Mouse (Mus musculus): ENCODE measurements around the gene Gm17545. TPM values are rescaled to one million over a fixed set of nuclear protein-coding genes. Genes with fewer than 3 reads are reported as not detected.
"Not testable (repeated sequence)": the region's sequence is repeated elsewhere in the genome, so short reads cannot be mapped to it uniquely, and the experiment has no call there.

The Gm17545 gene
- polyA plus RNA-seq (2015; fragmentation: Nextera tagmentation; extraction: Ambion mirVana): not detected in 2 replicates

DNA sequence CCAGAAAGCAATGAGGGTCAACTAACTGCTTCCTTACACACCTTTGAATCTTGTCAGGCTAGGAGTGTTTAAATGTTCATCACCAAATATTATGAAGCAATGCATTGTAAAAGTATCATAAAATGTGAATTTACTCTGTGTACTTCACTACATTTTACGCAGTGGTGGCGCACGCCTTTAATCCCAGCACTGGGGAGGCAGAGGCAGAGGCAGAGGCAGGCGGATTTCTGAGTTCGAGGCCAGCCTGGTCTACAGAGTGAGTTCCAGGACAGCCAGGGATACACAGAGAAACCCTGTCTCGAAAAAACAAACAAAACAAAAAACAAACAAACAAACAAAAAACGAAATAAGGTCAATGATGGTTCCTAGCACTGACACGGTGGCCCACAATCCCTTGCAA is at the start of gene Gm17545:
TSS of gene Gm17545 (plus strand) at position 301 of the 400 bp plus-strand sequence.
- H3K4me2 ChIP-seq (replicated peaks); H3K27ac ChIP-seq; H3K27me3 ChIP-seq; H3K4me1 ChIP-seq; H3K4me3 ChIP-seq; H3K9ac ChIP-seq; H3K9me3 ChIP-seq; ATAC-seq (ENCODE audit: low FRiP score, low read depth): not testable (repeated sequence)
- H3K36me3 ChIP-seq: peaks cover 91% of the 10 kb centered on the region
- WGBS: 92% methylated on average over 8 of the region's 8 CpGs

DNA sequence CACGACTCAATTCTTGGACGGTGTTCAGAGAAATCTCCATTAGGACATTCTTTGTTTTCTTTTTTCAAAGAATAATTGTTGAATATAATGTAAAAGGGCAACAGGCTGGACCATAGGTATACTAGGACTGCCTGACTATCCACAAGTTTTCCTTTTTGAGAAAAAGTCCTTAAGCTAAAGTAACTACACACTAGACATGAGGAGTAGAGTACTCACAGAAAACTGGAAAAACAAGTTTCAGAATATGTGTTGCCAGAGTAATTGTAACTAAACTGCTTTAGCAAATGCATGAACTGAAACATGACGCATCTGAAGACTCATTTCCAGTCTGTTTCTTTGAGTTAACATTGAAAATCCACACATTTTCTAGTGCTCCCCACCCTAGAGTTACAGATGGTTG is 48.7 kb upstream of the Gm17545 start:
- ATAC-seq (ENCODE audit: low FRiP score, low read depth): no peak
- no peak overlapping the region for H3K4me3 ChIP-seq
- WGBS: 79% methylated on average over 3 of the region's 3 CpGs
- no peaks in the 10 kb centered on the region for H3K36me3 ChIP-seq
- H3K4me1 ChIP-seq: no peaks in the 10 kb centered on the region
- no peaks in the 10 kb centered on the region for H3K9me3 ChIP-seq
- no peak overlapping the region for H3K9ac ChIP-seq
- no peaks in the 10 kb centered on the region for H3K27me3 ChIP-seq
- no peak overlapping the region for H3K27ac ChIP-seq
- H3K4me2 ChIP-seq (replicated peaks): no peak overlapping the region

- not testable (repeated sequence) for H3K36me3 ChIP-seq; H3K4me1 ChIP-seq; H3K4me2 ChIP-seq (replicated peaks); ATAC-seq (ENCODE audit: low FRiP score, low read depth); H3K9ac ChIP-seq; H3K27me3 ChIP-seq; H3K4me3 ChIP-seq; H3K27ac ChIP-seq; H3K9me3 ChIP-seq
- WGBS: 83% methylated on average over 4 of the region's 4 CpGs
Observed at GRCm38 (mm10) chr9:22407633-22408032, 46.5 kb upstream of the Gm17545 start.

GRCm38 (mm10) chr9:22408344-22408743 is 45.7 kb upstream of the Gm17545 start:
- H3K27me3 ChIP-seq; H3K4me2 ChIP-seq (replicated peaks); ATAC-seq (ENCODE audit: low FRiP score, low read depth); H3K9ac ChIP-seq; H3K4me3 ChIP-seq; H3K4me1 ChIP-seq; H3K36me3 ChIP-seq; H3K9me3 ChIP-seq; H3K27ac ChIP-seq: not testable (repeated sequence)
- 27% methylated on average over 4 of the region's 4 CpGs for WGBS

DNA sequence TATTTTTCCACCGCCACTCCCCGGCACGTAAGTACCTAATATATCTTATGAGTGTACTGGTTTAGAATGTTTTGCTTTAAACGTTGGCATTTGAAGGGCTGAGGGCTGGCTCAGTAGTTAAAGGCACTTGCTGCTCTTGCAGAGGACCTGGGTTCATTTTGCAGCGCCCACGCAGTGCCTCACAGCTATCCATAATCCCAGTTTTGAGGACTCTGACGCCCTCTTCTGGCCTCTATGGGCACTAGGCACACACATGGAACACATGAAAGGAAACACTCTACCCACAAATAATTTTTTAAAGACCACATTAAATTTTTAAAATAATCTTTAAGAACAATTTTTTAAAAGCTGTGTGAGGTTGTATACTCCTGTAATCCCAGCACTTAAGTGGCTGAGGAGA is 44.6 kb upstream of the Gm17545 start:
- Histone ChIP-seq H3K4me1 (no peaks in the 10 kb centered on the region), H3K36me3 (no peaks in the 10 kb centered on the region), H3K9me3 (no peaks in the 10 kb centered on the region), H3K27me3 (no peaks in the 10 kb centered on the region), H3K4me3 (no peak overlapping the region), H3K4me2 (replicated peaks) (no peak overlapping the region), H3K27ac (no peak overlapping the region), H3K9ac (no peak overlapping the region)
- 68% methylated on average over 7 of the region's 7 CpGs for WGBS
- ATAC-seq (ENCODE audit: low FRiP score, low read depth): no peak

GRCm38 (mm10) chr9:22411002-22411857 is 42.9 kb upstream of the Gm17545 start, which contains the start of gene 9530077C05Rik:
TSS of gene 9530077C05Rik (plus strand) at chr9:22411513.
- H3K27ac ChIP-seq: 0 out of 2 replicates have a peak within 1 kb of the TSS, but pooled peaks have one; percentile 33
- peak within 1 kb of the TSS; percentile 67 for H3K9ac ChIP-seq
- ATAC-seq (ENCODE audit: low FRiP score, low read depth): peak; percentile 99
- no peaks in the 10 kb centered on the region for H3K9me3 ChIP-seq
- no peaks in the 10 kb centered on the region for H3K4me1 ChIP-seq
- peak within 1 kb of the TSS; percentile 72 for H3K4me2 ChIP-seq (replicated peaks)
- under 1% methylated on average over 43 of the region's 43 CpGs for WGBS
- H3K4me3 ChIP-seq: peak within 1 kb of the TSS; percentile 51
- no peaks in the 10 kb centered on the region for H3K36me3 ChIP-seq
- no peaks in the 10 kb centered on the region for H3K27me3 ChIP-seq

GRCm38 (mm10) chr9:22416187-22416586 is 37.9 kb upstream of the Gm17545 start:
- Histone ChIP-seq H3K4me3 (no peak overlapping the region), H3K4me1 (no peaks in the 10 kb centered on the region), H3K9me3 (no peaks in the 10 kb centered on the region), H3K36me3 (no peaks in the 10 kb centered on the region), H3K27me3 (no peaks in the 10 kb centered on the region), H3K27ac (no peak overlapping the region), H3K4me2 (replicated peaks) (no peak overlapping the region), H3K9ac (no peak overlapping the region)
- WGBS: 74% methylated on average over 3 of the region's 3 CpGs
- ATAC-seq (ENCODE audit: low FRiP score, low read depth): no peak

- Histone ChIP-seq H3K27me3 (no peaks in the 10 kb centered on the region), H3K4me3 (no peak overlapping the region), H3K9ac (no peak overlapping the region)
Observed at GRCm38 (mm10) chr9:22417547-22417946, 36.5 kb upstream of the Gm17545 start.

DNA sequence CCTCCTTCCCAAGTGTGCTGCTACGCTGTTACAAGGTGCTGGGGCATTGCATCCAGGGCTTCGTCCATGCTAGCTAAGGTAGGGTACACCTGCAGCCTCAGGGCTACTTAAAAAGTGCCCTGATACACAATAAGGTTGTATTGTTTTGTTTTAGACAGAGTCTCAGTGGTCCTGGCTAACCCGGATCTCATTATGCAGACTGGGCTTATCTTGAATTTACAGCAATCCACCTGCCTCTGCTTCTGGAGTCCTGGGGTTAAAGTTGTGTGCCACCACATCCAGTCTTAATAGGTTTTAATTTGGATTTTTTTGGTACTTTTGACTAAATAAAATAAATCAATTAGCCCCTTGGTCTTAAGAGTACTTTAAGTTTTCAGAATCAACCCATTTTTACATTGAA is 34.2 kb upstream of the Gm17545 start:
- WGBS: 83% methylated on average over 3 of the region's 3 CpGs
- Histone ChIP-seq H3K36me3 (no peaks in the 10 kb centered on the region), H3K27me3 (no peaks in the 10 kb centered on the region), H3K9me3 (no peaks in the 10 kb centered on the region), H3K4me2 (replicated peaks) (no peak overlapping the region), H3K9ac (no peak overlapping the region), H3K4me1 (no peaks in the 10 kb centered on the region), H3K27ac (no peak overlapping the region), H3K4me3 (no peak overlapping the region)
- ATAC-seq (ENCODE audit: low FRiP score, low read depth): no peak

More at GRCm38 (mm10) chr9:22417547-22417946, 36.5 kb upstream of the Gm17545 start:
- Histone ChIP-seq H3K36me3 (no peaks in the 10 kb centered on the region), H3K27ac (no peak overlapping the region), H3K9me3 (no peaks in the 10 kb centered on the region), H3K4me2 (replicated peaks) (no peak overlapping the region), H3K4me1 (no peaks in the 10 kb centered on the region)
- WGBS: 50% methylated on average over 6 of the region's 6 CpGs
- no peak for ATAC-seq (ENCODE audit: low FRiP score, low read depth)

GRCm38 (mm10) chr9:22420491-22420890 is 33.6 kb upstream of the Gm17545 start:
- H3K9ac ChIP-seq: no peak overlapping the region

DNA sequence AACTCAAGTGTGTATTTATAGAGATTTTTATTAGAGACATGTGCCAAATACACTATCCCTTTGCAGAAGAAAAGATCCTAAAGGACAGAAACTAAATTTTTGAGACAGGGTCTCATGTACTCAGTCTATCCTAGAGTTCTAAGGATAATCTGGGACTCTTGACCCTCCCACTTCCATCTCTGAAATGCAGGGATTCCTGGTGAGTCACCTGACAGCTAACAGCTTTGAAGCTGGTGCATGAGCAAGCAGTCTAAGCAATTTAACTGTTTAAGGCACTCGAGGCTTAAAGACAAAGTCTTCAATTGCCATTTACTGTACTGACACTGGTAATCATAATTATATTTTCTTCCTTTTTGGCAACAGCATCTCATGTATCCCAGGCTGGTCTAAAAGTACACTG is 31.5 kb upstream of the Gm17545 start:
- no peaks in the 10 kb centered on the region for H3K27me3 ChIP-seq
- H3K4me2 ChIP-seq (replicated peaks): no peak overlapping the region
- no peak overlapping the region for H3K9ac ChIP-seq
- no peaks in the 10 kb centered on the region for H3K4me1 ChIP-seq
- H3K4me3 ChIP-seq: no peak overlapping the region
- H3K27ac ChIP-seq: no peak overlapping the region
- 42% methylated on average over 1 of the region's 1 CpGs for WGBS
- H3K9me3 ChIP-seq: no peaks in the 10 kb centered on the region
- no peak for ATAC-seq (ENCODE audit: low FRiP score, low read depth)
- no peaks in the 10 kb centered on the region for H3K36me3 ChIP-seq

More at GRCm38 (mm10) chr9:22420491-22420890, 33.6 kb upstream of the Gm17545 start:
- Histone ChIP-seq H3K27ac (no peak overlapping the region), H3K4me2 (replicated peaks) (no peak overlapping the region), H3K4me1 (no peaks in the 10 kb centered on the region), H3K4me3 (no peak overlapping the region), H3K9me3 (no peaks in the 10 kb centered on the region), H3K36me3 (no peaks in the 10 kb centered on the region), H3K27me3 (no peaks in the 10 kb centered on the region)
- WGBS: 53% methylated on average over 7 of the region's 7 CpGs
- ATAC-seq (ENCODE audit: low FRiP score, low read depth): no peak

GRCm38 (mm10) chr9:22423507-22423906 is 30.6 kb upstream of the Gm17545 start:
- Histone ChIP-seq H3K9ac (no peak overlapping the region), H3K27me3 (no peaks in the 10 kb centered on the region), H3K9me3 (no peaks in the 10 kb centered on the region), H3K4me3 (no peak overlapping the region), H3K27ac (no peak overlapping the region), H3K4me1 (peaks cover 9% of the 10 kb centered on the region), H3K36me3 (no peaks in the 10 kb centered on the region), H3K4me2 (replicated peaks) (no peak overlapping the region)
- 68% methylated on average over 1 of the region's 1 CpGs for WGBS
- no peak for ATAC-seq (ENCODE audit: low FRiP score, low read depth)

- Histone ChIP-seq H3K4me2 (replicated peaks) (no peak overlapping the region), H3K27me3 (no peaks in the 10 kb centered on the region), H3K36me3 (no peaks in the 10 kb centered on the region), H3K9ac (no peak overlapping the region), H3K27ac (no peak overlapping the region), H3K4me3 (no peak overlapping the region), H3K9me3 (no peaks in the 10 kb centered on the region), H3K4me1 (peaks cover 16% of the 10 kb centered on the region)
- WGBS: 72% methylated on average over 10 of the region's 10 CpGs
- no peak for ATAC-seq (ENCODE audit: low FRiP score, low read depth)
Observed at GRCm38 (mm10) chr9:22424196-22424595, 29.9 kb upstream of the Gm17545 start.

All from limb, embryonic 13.5 days (tissue).